Mouse (Mus musculus): ENCODE results near the gene Ccnb1. TPM values are rescaled to one million over a fixed set of nuclear protein-coding genes. Genes with fewer than 3 reads are reported as not detected.
A peak's percentile ranks its signal among the peaks of the same experiment; 100 is the strongest.
"Not testable (repeated sequence)": the region's sequence is repeated elsewhere in the genome, so short reads cannot be mapped to it uniquely, and the experiment has no call there.

Ccnb1 gene
- polyA plus RNA-seq, 1 experiment from 2014 or later = 241 TPM

- Histone ChIP-seq H3K4me3 (no peak overlapping the region), H3K36me3 (peaks cover 20% of the 10 kb centered on the region), H3K9ac (no peak overlapping the region), H3K27ac (no peak overlapping the region), H3K27me3 (no peaks in the 10 kb centered on the region), H3K4me2 (replicated peaks) (no peak overlapping the region), H3K9me3 (peaks cover 4% of the 10 kb centered on the region; the same call in 1 of the 2 replicates), H3K4me1 (no peaks in the 10 kb centered on the region)
- ATAC-seq (ENCODE audit: low FRiP score, low read depth) = no peak
- WGBS = 90% methylated on average over 6 of the region's 6 CpGs
Observed at GRCm38 (mm10) chr13:100797171-100797570, 10.8 kb upstream of the Ccnb1 start.

- Histone ChIP-seq H3K4me2 (replicated peaks) (no peak overlapping the region), H3K36me3 (0 out of 2 replicates have a peak, but pooled peaks cover under 1% of the 10 kb centered on the region), H3K9ac (no peak overlapping the region), H3K4me1 (peaks cover 15% of the 10 kb centered on the region), H3K27me3 (no peaks in the 10 kb centered on the region), H3K27ac (no peak overlapping the region), H3K9me3 (no peaks in the 10 kb centered on the region), H3K4me3 (no peak overlapping the region)
- no peak for ATAC-seq (ENCODE audit: low FRiP score, low read depth)
- WGBS = 83% methylated on average over 3 of the region's 3 CpGs
Observed at GRCm38 (mm10) chr13:100789083-100789482, 2.7 kb upstream of the Ccnb1 start.

GRCm38 (mm10) chr13:100788057-100788456, 1.7 kb upstream of the Ccnb1 start:
- 92% methylated on average over 13 of the region's 14 CpGs for WGBS
- H3K9ac ChIP-seq; H3K27ac ChIP-seq; H3K4me2 ChIP-seq (replicated peaks); H3K9me3 ChIP-seq; H3K36me3 ChIP-seq; H3K27me3 ChIP-seq; H3K4me3 ChIP-seq; ATAC-seq (ENCODE audit: low FRiP score, low read depth): not testable (repeated sequence)
- peaks cover 22% of the 10 kb centered on the region for H3K4me1 ChIP-seq

GRCm38 (mm10) chr13:100787316-100788010, 1.1 kb upstream of the Ccnb1 start:
- H3K27ac ChIP-seq = no peak overlapping the region
- H3K9ac ChIP-seq = no peak overlapping the region
- no peaks in the 10 kb centered on the region for H3K27me3 ChIP-seq
- WGBS = 62% methylated on average over 6 of the region's 6 CpGs
- H3K4me3 ChIP-seq = no peak overlapping the region
- peaks cover 22% of the 10 kb centered on the region for H3K4me1 ChIP-seq
- H3K9me3 ChIP-seq = no peaks in the 10 kb centered on the region
- H3K36me3 ChIP-seq = peaks cover 13% of the 10 kb centered on the region; the same call in 1 of the 2 replicates
- no peak for ATAC-seq (ENCODE audit: low FRiP score, low read depth)
- H3K4me2 ChIP-seq (replicated peaks) = no peak overlapping the region

GRCm38 (mm10) chr13:100785806-100786413, 460 bp downstream of the Ccnb1 start:
- H3K9ac ChIP-seq = peak overlapping the region; percentile 83
- WGBS = under 1% methylated on average over 30 of the region's 30 CpGs
- peak overlapping the region; percentile 92 for H3K4me3 ChIP-seq
- peaks cover 22% of the 10 kb centered on the region for H3K4me1 ChIP-seq
- peak overlapping the region; percentile 89 for H3K4me2 ChIP-seq (replicated peaks)
- no peaks in the 10 kb centered on the region for H3K27me3 ChIP-seq
- peak; percentile 38 for ATAC-seq (ENCODE audit: low FRiP score, low read depth)
- H3K9me3 ChIP-seq = no peaks in the 10 kb centered on the region
- H3K27ac ChIP-seq = peak overlapping the region; percentile 48; the same call in 1 of the 2 replicates
- peaks cover 28% of the 10 kb centered on the region for H3K36me3 ChIP-seq

GRCm38 (mm10) chr13:100777491-100777890, 8.9 kb downstream of the Ccnb1 start:
- no peaks in the 10 kb centered on the region for H3K27me3 ChIP-seq
- H3K27ac ChIP-seq = no peak overlapping the region
- ATAC-seq (ENCODE audit: low FRiP score, low read depth) = no peak
- H3K4me3 ChIP-seq = no peak overlapping the region
- H3K9ac ChIP-seq = no peak overlapping the region
- no peaks in the 10 kb centered on the region for H3K9me3 ChIP-seq
- WGBS = 76% methylated on average over 3 of the region's 3 CpGs
- peaks cover 37% of the 10 kb centered on the region for H3K36me3 ChIP-seq
- H3K4me1 ChIP-seq = peaks cover 20% of the 10 kb centered on the region
- H3K4me2 ChIP-seq (replicated peaks) = no peak overlapping the region

- no peak overlapping the region; the same call in 1 of the 2 replicates for H3K9ac ChIP-seq
- no peak overlapping the region; the same call in 1 of the 2 replicates for H3K27ac ChIP-seq
- H3K4me2 ChIP-seq (replicated peaks) = peak overlapping the region; percentile 96
- no peaks in the 10 kb centered on the region for H3K9me3 ChIP-seq
- no peak overlapping the region for H3K4me3 ChIP-seq
- ATAC-seq (ENCODE audit: low FRiP score, low read depth) = no peak
- no peaks in the 10 kb centered on the region for H3K27me3 ChIP-seq
- H3K4me1 ChIP-seq = peaks cover 20% of the 10 kb centered on the region
- H3K36me3 ChIP-seq = peaks cover 36% of the 10 kb centered on the region
- WGBS = 65% methylated on average over 6 of the region's 6 CpGs
Observed at GRCm38 (mm10) chr13:100776710-100777109, 9.7 kb downstream of the Ccnb1 start.

GRCm38 (mm10) chr13:100776056-100776419, 10.3 kb downstream of the Ccnb1 start:
- no peaks in the 10 kb centered on the region for H3K9me3 ChIP-seq
- peak overlapping the region; percentile 59 for H3K9ac ChIP-seq
- peaks cover 20% of the 10 kb centered on the region for H3K4me1 ChIP-seq
- ATAC-seq (ENCODE audit: low FRiP score, low read depth) = peak; percentile 72
- peaks cover 36% of the 10 kb centered on the region for H3K36me3 ChIP-seq
- WGBS = 15% methylated on average over 8 of the region's 8 CpGs
- peak overlapping the region; percentile 61; the same call in 1 of the 2 replicates for H3K27ac ChIP-seq
- peak overlapping the region; percentile 96 for H3K4me2 ChIP-seq (replicated peaks)
- H3K4me3 ChIP-seq = peak overlapping the region; percentile 90
- no peaks in the 10 kb centered on the region for H3K27me3 ChIP-seq

GRCm38 (mm10) chr13:100775252-100776055, 10.9 kb downstream of the Ccnb1 start, which contains the start of gene Cenph:
Gene Cenph, minus strand, starts transcription at chr13:100775899.
- peak; percentile 94 for ATAC-seq (ENCODE audit: low FRiP score, low read depth)
- H3K27ac ChIP-seq = peak within 1 kb of the TSS; percentile 61; the same call in 1 of the 2 replicates
- H3K4me2 ChIP-seq (replicated peaks) = peak within 1 kb of the TSS; percentile 96
- H3K4me1 ChIP-seq = peaks cover 20% of the 10 kb centered on the region
- peak within 1 kb of the TSS; percentile 84 for H3K9ac ChIP-seq
- H3K9me3 ChIP-seq = no peaks in the 10 kb centered on the region
- H3K27me3 ChIP-seq = no peaks in the 10 kb centered on the region
- WGBS = under 1% methylated on average over 46 of the region's 46 CpGs
- H3K4me3 ChIP-seq = peak within 1 kb of the TSS; percentile 90
- peaks cover 36% of the 10 kb centered on the region for H3K36me3 ChIP-seq

- Histone ChIP-seq H3K4me1 (peaks cover 20% of the 10 kb centered on the region), H3K4me2 (replicated peaks) (peak overlapping the region; percentile 96), H3K27me3 (no peaks in the 10 kb centered on the region), H3K27ac (no peak overlapping the region), H3K4me3 (peak overlapping the region; percentile 90), H3K9me3 (no peaks in the 10 kb centered on the region), H3K9ac (peak overlapping the region; percentile 84), H3K36me3 (peaks cover 36% of the 10 kb centered on the region)
- no peak for ATAC-seq (ENCODE audit: low FRiP score, low read depth)
Observed at GRCm38 (mm10) chr13:100774704-100775103, 11.7 kb downstream of the Ccnb1 start.

- Histone ChIP-seq H3K9ac (no peak overlapping the region), H3K27ac (no peak overlapping the region), H3K36me3 (peaks cover 12% of the 10 kb centered on the region), H3K4me1 (no peaks in the 10 kb centered on the region), H3K4me3 (no peak overlapping the region), H3K27me3 (no peaks in the 10 kb centered on the region), H3K4me2 (replicated peaks) (no peak overlapping the region), H3K9me3 (no peaks in the 10 kb centered on the region)
- ATAC-seq (ENCODE audit: low FRiP score, low read depth) = no peak
- 86% methylated on average over 2 of the region's 2 CpGs for WGBS
Observed at GRCm38 (mm10) chr13:100755329-100755728, 31.0 kb downstream of the Ccnb1 start.

- Histone ChIP-seq H3K4me2 (replicated peaks) (no peak overlapping the region), H3K27ac (no peak overlapping the region), H3K36me3 (peaks cover under 1% of the 10 kb centered on the region), H3K27me3 (no peaks in the 10 kb centered on the region), H3K9ac (no peak overlapping the region), H3K4me1 (no peaks in the 10 kb centered on the region), H3K4me3 (no peak overlapping the region), H3K9me3 (no peaks in the 10 kb centered on the region)
- WGBS = 71% methylated on average over 4 of the region's 4 CpGs
- no peak for ATAC-seq (ENCODE audit: low FRiP score, low read depth)
Observed at GRCm38 (mm10) chr13:100754186-100754585, 32.2 kb downstream of the Ccnb1 start.

Data from limb, embryonic 13.5 days (tissue).